Mouse (Mus musculus) frontal cortex, postnatal 10 days (tissue): ENCODE results near the gene Dcakd.
"Not testable (repeated sequence)": the region's sequence is repeated elsewhere in the genome, so short reads cannot be mapped to it uniquely, and the experiment has no call there.

Experiments used
- DNase-seq, 2 experiments: peaks; one replicate each; pipeline ENCODE4 v3.0.0; 2022; ENCODE audit warnings: low spot score in 2 of 2, mixed read lengths in 1 of 2

Dcakd gene

DNA sequence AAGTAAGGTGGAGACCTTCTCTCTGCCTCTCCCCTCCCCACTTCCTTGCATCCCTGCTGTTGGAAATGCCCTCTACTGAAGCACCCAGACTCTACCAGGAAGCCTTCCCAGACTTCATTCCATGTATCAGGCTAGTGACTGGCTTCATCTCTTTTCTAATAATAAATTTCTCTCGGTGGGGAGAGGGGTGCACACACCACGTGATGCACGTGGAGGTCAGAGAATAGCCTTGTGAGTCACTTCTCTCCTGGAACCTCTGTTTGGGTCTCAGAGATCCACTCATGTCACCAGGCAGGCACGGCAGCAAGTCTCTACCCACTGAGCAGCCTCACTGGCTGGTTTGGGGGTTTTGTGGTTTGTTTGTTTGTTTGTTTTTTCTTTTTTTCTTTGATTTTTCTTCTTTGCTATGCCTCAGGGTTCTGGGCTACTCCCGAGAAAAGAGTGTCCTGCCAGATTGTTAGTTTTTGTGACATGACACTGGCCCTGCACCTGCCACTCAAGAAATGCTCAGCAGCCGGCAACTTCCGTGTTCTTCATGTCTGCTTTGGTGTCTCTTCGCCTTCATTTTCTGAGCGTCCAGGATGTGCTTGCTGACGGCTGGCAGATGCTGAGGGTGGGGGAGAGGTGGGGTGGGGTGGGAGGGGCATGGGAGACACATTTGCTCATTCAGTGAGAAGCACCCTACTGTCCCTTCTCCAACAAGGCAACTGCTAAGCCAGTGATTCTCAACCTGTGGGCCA lies 46.8 kb downstream of the Dcakd start:
- no peak for DNase-seq

- DNase-seq: no peak
These were observed 50.0 kb downstream of the Dcakd start for GRCm38 (mm10) chr11:102978052-102978666.

GRCm38 (mm10) chr11:102975966-102976365 lies 52.2 kb downstream of the Dcakd start:
- not testable (repeated sequence) for DNase-seq

GRCm38 (mm10) chr11:102972326-102972725 lies 55.8 kb downstream of the Dcakd start:
- no peak for DNase-seq

DNA sequence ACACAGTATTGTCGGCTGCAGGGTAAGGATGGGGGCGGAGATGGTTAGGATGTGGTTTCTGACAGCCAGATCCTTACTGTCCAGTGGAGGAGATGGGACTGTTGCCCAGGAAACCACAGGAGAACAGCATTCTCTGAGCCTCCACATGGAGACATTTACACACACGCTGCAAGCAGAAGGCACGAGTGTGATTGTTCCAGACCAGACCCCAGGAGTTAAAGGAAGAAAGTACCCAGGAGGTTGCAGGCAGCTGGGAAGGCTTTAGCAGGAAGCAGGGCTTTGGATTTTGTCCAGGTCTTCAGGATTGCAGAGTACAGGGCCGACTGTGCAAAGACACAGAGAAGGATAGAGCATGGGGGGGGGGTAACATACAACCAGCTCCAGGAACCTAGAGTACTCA lies 56.5 kb downstream of the Dcakd start:
- no peak for DNase-seq

GRCm38 (mm10) chr11:102964547-102965091 lies 63.5 kb downstream of the Dcakd start:
- no peak for DNase-seq

DNA sequence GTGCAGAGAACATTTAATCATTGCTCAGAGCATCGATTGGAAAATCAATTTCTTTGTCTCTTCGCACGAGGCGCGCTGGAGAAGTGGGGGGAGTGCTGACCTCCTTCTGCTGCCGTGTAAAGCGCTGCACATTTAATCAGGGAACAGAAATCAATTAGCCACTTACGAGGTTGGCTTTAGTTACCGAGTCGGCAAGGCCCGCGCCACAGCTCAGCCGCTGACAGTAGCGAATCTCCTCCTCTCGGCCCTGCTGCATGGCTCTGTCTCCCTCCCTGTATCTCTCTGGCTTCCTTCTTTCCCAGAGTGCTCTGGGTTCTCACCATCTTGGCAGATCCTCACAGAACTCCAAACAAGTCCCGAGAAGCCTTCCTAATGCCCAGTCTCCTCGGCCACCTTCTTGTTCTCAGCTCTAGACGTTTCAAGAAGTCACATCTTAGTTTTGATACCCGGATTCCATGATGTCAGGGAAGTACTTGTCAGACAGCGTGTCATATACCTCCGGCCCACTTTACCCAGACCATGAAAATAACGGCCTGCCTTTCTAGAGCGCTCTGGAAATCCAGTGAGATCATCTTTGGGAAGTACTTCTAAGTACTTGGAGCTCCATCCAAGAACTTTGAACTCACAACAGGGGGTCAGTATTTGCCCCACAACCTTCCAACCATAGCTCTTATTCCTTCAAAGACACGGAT lies 64.1 kb downstream of the Dcakd start:
- no peak for DNase-seq

DNA sequence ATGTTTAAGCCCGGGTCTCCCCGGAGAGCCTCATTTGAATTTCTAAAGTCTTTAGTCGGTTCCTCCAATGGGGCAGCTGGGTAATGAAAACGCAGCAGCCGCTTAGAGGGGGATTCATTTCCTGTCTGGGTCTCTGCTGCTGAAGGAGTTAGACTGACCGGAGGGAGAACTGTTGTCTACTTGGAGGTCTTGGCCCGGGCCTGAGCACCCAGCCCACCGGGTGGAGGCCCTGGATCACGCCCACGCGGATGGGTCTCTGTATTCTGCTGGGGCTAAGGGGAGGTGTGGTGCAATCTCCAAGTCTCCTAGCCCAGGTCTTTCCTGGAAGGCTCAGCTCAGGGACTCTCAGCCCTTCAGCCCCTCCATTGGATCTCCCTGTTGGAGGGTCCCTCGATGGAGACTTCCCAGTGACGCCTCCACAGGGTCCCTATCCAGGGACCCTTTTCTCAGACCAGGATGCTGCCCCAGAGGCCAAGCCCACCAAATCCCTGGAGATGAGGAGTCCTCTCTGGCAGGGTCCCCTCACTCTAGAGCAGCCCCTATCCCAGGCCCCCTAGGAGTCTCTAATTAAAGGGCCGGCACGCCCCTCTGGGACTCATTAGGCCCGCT lies 64.8 kb downstream of the Dcakd start:
- no peak for DNase-seq

- no peak for DNase-seq
These were observed 65.3 kb downstream of the Dcakd start for GRCm38 (mm10) chr11:102962861-102963245.

- DNase-seq: no peak
These were observed 67.1 kb downstream of the Dcakd start for GRCm38 (mm10) chr11:102961082-102961481.

- no peak for DNase-seq
These were observed 69.3 kb downstream of the Dcakd start for GRCm38 (mm10) chr11:102958870-102959269.

DNA sequence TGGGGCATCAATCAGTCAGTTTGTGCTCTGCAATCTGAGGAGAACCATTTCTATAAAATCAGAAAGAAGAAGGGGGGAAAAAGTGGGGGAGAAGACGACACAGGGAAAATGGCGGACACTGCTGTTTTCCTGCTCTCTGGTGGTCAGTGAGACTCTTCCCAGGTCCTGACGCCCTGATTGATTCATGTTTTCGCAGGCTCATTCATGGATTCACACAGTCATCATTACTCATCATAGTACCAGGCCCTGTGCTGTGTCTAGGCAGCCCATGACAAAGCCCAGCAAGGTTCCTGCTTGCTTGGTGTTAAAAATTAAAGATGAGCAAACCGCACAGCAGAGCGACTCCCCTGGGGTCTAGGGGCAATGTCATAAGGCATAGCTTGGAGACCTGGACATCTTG lies 69.7 kb downstream of the Dcakd start:
- DNase-seq: no peak

DNA sequence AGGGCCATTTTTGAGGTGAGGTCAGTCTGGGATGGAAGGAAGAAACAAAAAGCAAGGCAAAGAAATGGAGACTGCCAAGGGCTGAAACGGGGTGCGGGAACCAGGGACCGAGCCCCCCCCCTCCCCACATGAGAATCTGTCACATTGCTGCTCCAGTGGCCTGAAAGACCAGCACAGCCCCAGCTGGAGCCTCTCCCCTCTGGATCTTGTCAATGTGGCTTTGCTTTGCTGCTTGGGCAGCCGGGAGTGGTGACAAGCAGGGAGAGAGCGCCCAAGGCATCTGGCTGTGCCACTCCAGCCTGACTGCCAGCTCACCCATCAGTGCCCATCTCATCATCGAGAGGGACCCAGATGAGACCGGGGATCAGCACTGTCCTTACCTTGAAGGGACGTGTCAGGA lies 70.4 kb downstream of the Dcakd start:
- no peak for DNase-seq

GRCm38 (mm10) chr11:102956962-102957614 lies 71.0 kb downstream of the Dcakd start:
- no peak for DNase-seq

DNA sequence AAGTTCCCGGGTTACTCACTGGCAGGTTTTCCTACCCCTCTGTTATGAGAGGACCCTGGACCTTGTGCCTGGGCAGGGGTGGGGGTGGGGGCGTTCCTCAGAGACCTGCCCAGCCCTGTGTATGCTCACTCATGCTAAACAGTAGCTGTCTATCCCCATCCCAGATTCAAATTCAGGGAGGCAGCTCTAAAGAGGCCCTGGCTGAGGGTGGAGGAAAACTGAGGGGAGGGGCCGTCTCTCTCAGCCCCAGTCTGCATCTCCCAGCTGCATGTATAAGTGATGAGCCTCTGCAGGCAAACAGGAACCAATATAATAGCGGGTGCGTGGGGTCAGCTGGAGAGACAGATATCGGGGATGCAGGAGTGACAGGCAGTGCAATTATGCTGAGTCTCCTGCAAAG lies 75.2 kb downstream of the Dcakd start:
- no peak for DNase-seq

GRCm38 (mm10) chr11:102948043-102948961 lies 79.8 kb downstream of the Dcakd start:
- peak in 1 of 2 experiments; percentile 25 for DNase-seq

DNA sequence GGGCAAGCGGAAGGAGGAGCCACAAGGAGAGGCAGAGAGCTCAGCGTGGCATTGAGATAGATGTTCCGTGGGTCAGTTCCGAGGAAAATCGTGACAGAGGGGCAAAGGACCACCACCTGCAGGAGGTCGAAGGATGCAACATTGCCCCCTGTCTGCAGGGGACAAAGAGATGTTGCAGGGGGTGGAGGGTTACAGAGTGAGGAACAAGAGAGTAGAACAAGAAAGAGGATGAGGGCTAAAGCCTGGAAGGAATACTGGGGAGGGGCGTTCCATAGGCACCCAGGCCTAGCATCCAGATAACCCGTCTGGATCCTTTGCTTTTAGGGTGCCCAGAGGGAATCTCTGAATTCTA lies 81.2 kb downstream of the Dcakd start:
- DNase-seq: no peak

DNA sequence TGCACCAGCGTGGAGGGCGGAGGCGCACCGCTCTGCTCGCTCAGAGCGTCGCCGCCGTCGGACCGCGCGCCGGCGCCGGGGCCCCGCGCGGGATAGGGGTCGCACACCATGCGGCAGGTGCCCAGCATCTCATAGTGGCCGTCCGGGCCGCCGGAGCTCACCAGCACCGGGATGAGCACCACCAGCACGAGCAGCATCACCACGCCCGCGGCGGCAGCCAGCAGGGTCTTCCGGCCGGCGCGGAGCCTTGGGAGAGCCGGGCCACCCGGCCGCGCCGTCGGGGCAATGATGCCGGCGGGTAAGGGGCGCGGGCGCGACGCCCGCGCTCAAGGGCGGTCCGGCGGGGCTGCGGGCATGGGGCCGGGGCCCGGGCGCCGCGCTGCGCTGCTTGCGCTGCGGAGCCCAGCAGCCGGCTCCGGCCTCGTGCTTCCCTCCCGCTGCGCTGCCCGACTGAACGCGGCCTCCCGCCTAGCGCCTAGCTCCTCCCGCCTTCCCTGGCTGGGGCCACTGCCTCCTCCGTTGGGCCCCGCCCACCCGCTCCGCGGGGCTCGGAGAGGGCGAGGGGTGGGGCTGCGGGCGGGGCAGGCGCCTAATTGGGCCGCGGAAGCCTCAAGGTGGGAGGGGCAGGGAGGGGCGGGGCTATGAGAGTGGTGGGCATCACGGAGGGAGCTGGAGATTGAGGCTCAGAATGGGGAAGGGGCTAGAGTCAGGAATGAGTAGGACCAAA lies 81.7 kb downstream of the Dcakd start, which contains the start of gene C1ql1:
C1ql1 (minus strand) TSS at position 424 of the 727 bp plus-strand sequence.
- DNase-seq: peak; percentile 67 to 75

DNA sequence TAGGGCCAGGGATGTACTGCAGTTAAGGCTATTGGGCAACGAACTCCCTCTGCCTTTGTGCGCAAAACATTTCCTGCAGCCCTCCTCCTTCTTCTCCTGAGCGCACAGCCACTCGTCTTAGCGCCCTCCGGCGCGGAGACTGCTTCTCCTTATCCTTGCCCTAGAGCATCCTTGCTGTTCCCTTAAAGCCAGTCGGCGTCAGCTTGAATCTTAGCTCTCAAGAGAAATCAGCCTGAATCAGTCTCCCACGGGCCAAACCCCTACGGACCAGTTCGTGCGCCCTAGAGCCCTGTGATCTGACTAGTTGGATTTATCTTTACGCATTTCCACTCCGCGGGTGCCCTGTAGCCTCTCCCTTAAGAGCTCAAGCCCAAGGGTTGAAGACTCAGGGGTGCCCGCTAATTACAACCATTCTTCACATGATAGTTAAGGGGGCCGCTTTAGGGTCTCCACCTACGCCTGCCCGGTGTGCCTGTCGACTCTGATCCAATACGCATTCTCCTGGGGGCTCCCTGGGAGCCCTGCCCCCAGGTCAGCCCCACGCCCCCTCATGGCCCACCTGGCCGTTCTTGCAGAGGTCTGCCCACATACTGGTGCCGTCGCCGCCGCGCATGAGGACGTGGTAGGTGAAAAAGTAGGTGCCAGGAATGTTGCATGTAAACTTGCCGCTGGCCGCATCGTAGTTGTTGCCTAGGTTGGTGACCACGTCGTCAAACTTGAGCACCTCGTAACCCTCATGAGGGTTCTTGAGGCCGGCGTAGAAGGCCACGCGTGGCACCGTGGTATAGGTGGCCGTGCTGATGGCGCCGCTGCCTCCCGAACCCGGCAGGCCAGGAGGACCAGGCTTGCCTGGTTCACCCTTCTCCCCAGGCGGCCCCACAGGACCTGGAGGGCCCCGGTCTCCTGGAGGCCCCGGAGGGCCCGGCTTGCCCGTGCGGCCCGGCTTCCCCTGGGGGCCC lies 82.5 kb downstream of the Dcakd start:
- DNase-seq: no peak
